Mouse (Mus musculus) heart, adult 9 months (tissue): Measurements from ENCODE around the gene Usp50.

Source experiments
- DNase-seq, 2 experiments: peaks; one replicate each; pipeline ENCODE4 v3.0.0; 2022; ENCODE audit warnings: low spot score in 2 of 2

The Usp50 gene

GRCm38 (mm10) chr2:126783370-126783769, at the start of gene Usp50:
Usp50 (minus strand) TSS chr2:126783470.
- DNase-seq: no peak

DNA sequence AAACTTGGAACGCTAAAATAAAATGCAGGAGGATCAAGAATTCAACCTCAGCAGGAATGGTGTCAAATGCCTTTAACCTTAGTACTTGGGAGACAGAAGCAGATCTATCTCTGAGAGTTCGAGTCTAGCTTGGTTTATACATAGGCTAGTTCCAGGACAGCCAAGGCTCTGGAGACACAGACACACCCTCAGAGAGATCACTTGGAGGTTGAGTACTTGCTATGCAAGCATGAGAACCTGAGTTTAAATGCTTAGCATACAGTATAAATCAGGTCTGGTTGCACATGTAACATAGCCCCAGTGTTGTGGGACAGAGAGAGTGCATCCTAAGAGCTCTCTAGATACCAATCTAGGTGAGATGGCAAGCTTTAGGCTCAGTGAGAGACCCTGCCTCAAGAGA, 34.1 kb upstream of the Usp50 start:
- DNase-seq: no peak

- DNase-seq: no peak
Observed at GRCm38 (mm10) chr2:126816644-126817347, 33.5 kb upstream of the Usp50 start.

DNA sequence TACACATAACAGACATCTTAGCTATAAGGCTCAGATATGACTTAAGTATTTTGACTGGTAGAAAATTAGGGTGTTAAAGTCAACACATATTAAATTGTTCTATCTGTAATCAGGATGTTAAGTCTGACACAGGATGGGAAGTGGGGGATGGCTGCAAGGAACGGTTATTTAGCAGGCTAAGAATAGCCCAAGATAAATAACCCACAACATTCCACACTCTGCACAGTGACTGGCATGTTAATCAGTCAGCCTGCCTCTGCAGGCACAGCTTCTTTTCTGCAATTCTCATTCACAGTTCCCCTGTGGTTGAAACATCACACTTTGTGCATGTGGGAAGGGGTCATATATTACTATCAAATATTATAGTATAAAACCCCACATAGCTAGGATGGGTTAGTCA, 32.6 kb upstream of the Usp50 start:
- peak; percentile 6 to 17 for DNase-seq

DNA sequence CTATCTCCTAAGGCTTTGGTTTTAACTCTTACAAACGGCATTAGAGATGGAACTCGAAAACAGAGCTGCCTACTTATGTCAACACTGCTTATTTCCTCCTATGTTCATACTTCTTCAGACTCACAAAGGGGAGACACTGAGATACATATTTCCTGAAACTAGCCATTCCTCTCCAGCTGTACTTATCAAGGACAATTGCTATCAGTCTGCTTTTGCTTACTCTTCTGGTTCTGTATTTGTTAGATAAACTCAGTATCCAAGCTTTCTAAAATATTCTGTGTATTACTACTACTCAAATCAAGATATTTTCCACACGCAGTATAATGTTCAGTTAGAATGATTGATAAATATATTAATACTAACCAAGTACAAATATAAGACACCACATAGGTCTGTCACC, 18.7 kb upstream of the Usp50 start:
- DNase-seq: no peak

DNA sequence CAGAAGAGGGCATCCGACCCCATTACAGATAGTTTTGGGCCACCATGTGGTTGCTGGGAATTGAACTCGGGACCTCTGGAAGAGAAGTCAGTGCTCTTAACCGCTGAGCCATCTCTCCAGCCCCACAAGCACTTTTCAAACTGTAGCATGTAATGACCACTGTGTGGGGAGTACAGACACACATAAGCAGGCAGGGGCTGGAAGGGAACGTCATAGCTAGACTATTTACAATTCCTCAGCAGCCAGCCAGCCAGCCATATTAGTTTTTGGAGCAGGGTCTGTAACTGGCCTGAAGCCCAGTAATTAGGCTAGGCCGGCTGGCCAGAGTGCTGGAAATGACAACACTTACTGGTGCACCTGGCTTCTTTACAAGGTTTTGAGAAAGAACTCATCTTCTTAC, 15.2 kb upstream of the Usp50 start:
- DNase-seq: no peak

GRCm38 (mm10) chr2:126795708-126796107, 12.4 kb upstream of the Usp50 start:
- DNase-seq: no peak

- no peak for DNase-seq
Observed at GRCm38 (mm10) chr2:126792611-126793010, 9.3 kb upstream of the Usp50 start.

DNA sequence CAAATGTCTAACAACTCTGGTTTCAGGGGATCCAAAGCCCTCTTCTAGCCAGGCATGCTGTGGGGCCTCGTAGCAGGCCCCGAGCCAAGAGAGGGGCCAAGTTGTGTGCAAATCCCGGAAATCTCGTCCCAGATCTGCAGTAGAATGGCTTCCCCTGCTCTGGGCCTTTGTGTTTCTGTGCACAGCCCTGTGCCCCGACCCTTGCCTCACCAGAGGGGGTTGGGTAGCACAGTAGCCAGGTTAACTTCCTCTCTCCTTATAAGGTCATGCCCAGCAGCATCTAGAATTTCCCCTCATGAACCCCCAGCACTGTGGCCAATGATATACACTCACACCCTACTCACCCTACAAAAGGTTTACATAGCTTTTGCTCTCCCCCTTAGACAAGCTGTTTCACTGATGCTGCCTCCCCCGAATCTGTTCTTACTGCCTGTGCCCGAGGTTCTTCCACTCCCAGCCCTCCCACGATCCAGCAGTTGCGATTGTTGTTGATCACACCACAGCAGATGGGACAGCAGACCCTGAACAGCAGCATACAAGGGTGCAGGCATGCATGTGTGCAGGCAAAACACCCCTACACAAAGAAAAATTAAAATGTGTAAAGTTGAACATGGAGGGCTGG, 4.6 kb upstream of the Usp50 start:
- no peak for DNase-seq

GRCm38 (mm10) chr2:126782433-126782832, 837 bp downstream of the Usp50 start:
- DNase-seq: peak; percentile 23 to 46

DNA sequence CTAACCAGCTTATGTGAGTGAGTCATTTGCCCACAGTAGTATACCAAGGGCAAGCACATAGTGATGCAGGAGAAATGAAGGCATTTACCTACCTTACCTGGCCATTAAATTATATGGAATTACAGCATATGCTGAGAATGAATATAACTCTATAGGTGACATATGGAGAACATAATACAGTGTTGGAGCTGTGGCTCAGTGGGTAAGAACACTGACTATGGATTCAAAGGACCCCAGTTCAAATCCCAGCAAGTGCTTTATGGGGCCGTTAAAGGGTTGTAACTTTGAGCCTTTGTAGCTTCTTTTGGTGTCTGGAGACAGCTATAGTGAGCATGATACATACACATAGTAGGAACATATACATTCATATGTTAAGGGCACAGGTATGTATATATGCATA, 1.8 kb downstream of the Usp50 start:
- DNase-seq: no peak

- no peak for DNase-seq
Observed at GRCm38 (mm10) chr2:126780286-126780685, 3.0 kb downstream of the Usp50 start.

DNA sequence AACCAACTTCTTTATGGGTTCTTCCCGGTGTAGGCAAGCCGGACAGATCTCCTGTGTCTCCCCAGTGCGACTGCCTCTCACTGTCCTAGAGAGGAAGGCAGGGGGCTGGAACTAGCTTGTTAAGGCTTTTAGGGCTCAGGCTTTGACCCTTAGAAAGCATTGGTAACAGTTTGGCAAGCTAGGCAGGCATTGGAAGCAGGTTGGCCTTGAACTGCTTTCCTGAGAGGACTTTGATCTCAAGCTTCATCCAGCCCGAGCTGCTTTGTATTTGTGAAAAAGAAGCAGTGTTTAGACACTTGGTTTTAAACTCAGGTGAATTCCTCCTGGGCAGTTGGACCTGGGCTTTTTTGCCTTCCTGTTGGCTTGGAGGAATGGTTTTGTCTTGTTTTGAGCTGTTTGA, 4.5 kb downstream of the Usp50 start:
- DNase-seq: no peak

GRCm38 (mm10) chr2:126776416-126776815, 6.9 kb downstream of the Usp50 start:
- peak in 1 of 2 experiments; percentile 3 for DNase-seq

GRCm38 (mm10) chr2:126775951-126776350, 7.3 kb downstream of the Usp50 start:
- no peak for DNase-seq

DNA sequence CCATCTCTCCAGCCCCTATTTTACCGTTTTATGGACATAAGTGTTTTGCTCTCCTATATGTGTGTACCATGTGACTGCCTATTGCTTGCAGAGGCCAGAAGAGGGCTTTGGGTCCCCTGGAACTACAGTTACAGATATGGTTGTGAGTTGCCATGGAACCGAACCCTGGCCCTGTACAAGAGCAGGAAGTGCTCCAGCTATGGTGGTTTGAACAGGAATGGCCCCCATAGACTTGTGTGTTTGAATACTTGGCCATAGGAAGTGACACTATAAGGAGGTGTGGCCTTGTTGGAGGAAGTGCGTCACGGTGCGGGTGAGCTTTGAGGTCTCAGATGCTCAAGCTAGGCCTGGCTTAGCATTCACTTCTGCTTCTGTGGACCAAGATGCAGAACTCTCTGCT, 11.1 kb downstream of the Usp50 start:
- DNase-seq: no peak

DNA sequence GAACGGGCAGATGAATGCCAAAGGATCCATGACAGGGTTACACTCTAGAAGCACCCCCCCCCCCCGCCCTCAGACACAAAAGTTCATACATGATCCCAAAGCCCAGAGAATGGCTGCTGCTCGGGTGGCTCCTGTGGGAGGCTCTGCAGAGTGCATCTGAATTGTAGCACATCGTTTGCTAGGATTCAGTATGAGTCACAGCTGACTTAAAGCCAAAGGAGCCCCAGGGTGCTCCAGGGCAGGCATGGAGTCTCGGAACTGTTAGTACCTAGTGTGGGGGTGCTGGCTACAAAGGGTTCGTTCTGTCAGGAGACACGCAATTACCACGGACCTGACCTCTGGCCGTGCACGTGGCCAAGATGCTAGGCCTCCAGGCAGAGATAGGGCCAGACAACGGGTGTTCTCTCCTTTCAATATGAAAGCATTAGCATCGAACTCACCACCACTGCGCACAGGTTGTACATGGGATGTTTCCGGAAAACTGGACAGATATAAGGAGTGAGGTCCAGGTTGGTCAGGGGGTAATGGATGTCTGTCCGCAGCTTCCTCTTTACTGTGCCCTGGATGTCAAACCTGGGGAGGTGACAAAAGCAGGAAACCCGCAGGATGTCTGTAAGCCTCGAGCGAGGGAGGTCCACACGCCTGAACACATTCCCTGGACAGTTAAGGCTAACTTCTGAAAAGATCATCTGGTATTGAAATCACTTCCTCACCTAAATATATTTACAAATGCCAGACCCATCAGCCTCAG, 13.7 kb downstream of the Usp50 start:
- peak in 1 of 2 experiments; percentile 21 for DNase-seq

DNA sequence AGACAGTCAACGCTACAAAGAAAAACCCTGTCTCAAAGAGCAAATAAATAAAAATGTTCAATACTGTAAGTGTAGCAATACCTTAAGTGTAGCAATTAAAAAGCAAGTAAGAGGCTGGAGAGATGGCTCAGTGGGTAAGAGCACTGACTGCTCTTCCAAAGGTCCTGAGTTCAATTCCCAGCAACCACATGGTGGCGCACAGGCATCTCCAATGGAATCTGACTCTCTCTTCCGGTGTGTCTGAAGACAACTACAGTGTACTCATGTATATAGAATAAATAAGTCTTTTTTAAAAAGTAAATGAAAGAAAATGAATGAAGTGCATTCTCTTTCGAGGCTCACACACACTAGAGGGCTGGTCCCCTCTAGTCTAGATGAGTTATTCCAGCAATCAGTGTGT, 15.1 kb downstream of the Usp50 start:
- no peak for DNase-seq

- DNase-seq: no peak
Observed at GRCm38 (mm10) chr2:126767599-126767998, 15.7 kb downstream of the Usp50 start.

- no peak for DNase-seq
Observed at GRCm38 (mm10) chr2:126765867-126766582, 17.2 kb downstream of the Usp50 start.

DNA sequence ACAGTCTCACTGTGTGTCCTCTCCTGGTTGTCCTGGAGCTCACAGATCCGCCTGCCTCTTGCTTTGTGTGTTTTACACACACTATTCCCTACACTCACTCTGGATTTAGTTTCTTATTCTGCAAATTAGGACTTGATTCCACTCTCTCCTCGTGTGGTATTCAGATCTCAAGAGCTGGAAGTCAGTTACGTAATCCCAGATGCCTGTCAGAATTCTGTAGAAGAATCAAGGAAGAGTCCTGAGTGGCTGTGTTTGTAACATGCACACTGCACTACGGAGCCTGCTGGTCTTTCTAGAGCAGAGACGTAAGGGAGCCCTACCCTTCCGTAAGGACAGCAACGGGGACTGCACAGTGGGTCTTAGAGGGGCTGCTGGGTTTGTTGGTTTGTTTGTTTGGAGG, 23.9 kb downstream of the Usp50 start:
- DNase-seq: no peak

GRCm38 (mm10) chr2:126755664-126756063, 27.6 kb downstream of the Usp50 start:
- no peak for DNase-seq
